Mouse (Mus musculus): ENCODE measurements at regions not wholly inside any gene's neighbourhood (a gene's known extent, or its start where the extent isn't known, plus 50 kb on each side); places are given as distances from the start of the nearest gene placed in this dataset.

- DNase-seq (ENCODE audit: low spot score in 2 of 2) = no peak
Observed at GRCm38 (mm10) chr9:31582947-31583346, 118.7 kb upstream of the Tmem45b start.

- DNase-seq (ENCODE audit: low spot score in 2 of 2) = no peak
Observed at GRCm38 (mm10) chr9:31578506-31579173, 114.4 kb upstream of the Tmem45b start.

GRCm38 (mm10) chr9:31577066-31577465, 112.8 kb upstream of the Tmem45b start:
- peak in 1 of 2 experiments; percentile 45 for DNase-seq (ENCODE audit: low spot score in 2 of 2)

- DNase-seq (ENCODE audit: low spot score in 2 of 2) = peak in 1 of 2 experiments; percentile 19
Observed at GRCm38 (mm10) chr9:31567029-31567428, 102.8 kb upstream of the Tmem45b start.

GRCm38 (mm10) chr9:31566257-31567007, 102.2 kb upstream of the Tmem45b start:
- DNase-seq (ENCODE audit: low spot score in 2 of 2) = peak; percentile 58 to 62

- peak in 1 of 2 experiments; percentile 20 for DNase-seq (ENCODE audit: low spot score in 2 of 2)
Observed at GRCm38 (mm10) chr9:31564996-31565773, 100.9 kb upstream of the Tmem45b start.

GRCm38 (mm10) chr9:31563541-31563940, 99.3 kb upstream of the Tmem45b start:
- DNase-seq (ENCODE audit: low spot score in 2 of 2) = no peak

- no peak for DNase-seq (ENCODE audit: low spot score in 2 of 2)
Observed at GRCm38 (mm10) chr9:31560226-31560556, 95.9 kb upstream of the Tmem45b start.

GRCm38 (mm10) chr9:31559506-31560225, 95.4 kb upstream of the Tmem45b start:
- DNase-seq (ENCODE audit: low spot score in 2 of 2) = peak; percentile 86 to 88

GRCm38 (mm10) chr9:31543691-31544052, 79.4 kb upstream of the Tmem45b start:
- DNase-seq (ENCODE audit: low spot score in 2 of 2) = no peak

- DNase-seq (ENCODE audit: low spot score in 2 of 2) = peak; percentile 82 to 89
Observed at GRCm38 (mm10) chr9:31542909-31543690, 78.8 kb upstream of the Tmem45b start.

- no peak for DNase-seq (ENCODE audit: low spot score in 2 of 2)
Observed at GRCm38 (mm10) chr9:31541615-31542191, 77.4 kb upstream of the Tmem45b start.

GRCm38 (mm10) chr9:31538458-31539210, 74.4 kb upstream of the Tmem45b start:
- no peak for DNase-seq (ENCODE audit: low spot score in 2 of 2)

- DNase-seq (ENCODE audit: low spot score in 2 of 2) = no peak
Observed at GRCm38 (mm10) chr9:31529021-31529420, 64.8 kb upstream of the Tmem45b start.

- DNase-seq (ENCODE audit: low spot score in 2 of 2) = no peak
Observed at GRCm38 (mm10) chr9:31527216-31527615, 63.0 kb upstream of the Tmem45b start.
